Mouse (Mus musculus): ENCODE results near the gene Vps36.
A peak's percentile ranks its signal among the peaks of the same experiment; 100 is the strongest.

Gene Vps36

GRCm38 (mm10) chr8:22209012-22209411 is 16.4 kb downstream of the Vps36 start:
- no peak for DNase-seq (ENCODE audit: low read depth, low spot score)

- no peak for DNase-seq (ENCODE audit: low read depth, low spot score)
Measured at GRCm38 (mm10) chr8:22214826-22215225, 22.2 kb downstream of the Vps36 start.

GRCm38 (mm10) chr8:22226361-22226760 is 33.8 kb downstream of the Vps36 start:
- no peak for DNase-seq (ENCODE audit: low read depth, low spot score)

GRCm38 (mm10) chr8:22227061-22227877 is 34.7 kb downstream of the Vps36 start, which contains the start of gene Thsd1:
TSS of gene Thsd1 (plus strand) at chr8:22227313.
- DNase-seq (ENCODE audit: low read depth, low spot score): peak; percentile 34

DNA sequence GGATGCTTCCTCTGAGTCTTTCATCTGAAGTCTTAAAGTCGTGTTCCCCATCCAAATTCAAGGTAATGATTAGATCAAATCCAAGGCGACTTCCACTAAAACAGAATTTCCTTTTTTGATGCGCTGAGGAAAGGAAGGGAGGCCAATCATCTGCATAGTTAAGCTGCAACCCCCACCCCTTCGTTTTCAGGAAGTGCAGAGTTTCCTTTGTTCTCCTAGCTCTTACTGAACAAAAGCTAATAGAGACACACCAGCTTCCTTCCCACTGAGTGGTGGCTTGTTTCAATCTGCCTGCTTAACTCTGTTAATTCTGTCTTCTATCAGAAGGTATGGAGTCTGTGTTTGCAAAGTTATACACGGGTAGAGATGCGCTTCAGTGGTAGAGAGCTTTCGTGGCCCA is 36.0 kb downstream of the Vps36 start:
- DNase-seq (ENCODE audit: low read depth, low spot score): no peak

DNA sequence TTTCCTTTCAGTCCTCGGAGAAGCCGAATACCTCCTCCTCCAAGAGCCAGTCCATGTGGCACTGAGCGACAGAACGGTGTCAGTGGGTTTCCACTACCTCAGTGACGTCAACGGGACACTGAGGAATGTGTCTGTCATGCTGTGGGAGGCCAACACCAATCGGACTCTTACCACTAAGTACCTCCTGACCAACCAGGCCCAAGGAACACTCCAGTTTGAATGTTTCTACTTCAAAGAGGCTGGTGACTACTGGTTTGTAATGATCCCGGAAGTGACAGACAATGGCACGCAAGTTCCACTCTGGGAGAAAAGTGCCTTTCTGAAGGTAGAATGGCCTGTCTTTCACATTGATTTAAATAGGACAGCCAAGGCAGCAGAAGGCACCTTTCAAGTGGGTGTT is 50.4 kb downstream of the Vps36 start:
- DNase-seq (ENCODE audit: low read depth, low spot score): no peak

DNA sequence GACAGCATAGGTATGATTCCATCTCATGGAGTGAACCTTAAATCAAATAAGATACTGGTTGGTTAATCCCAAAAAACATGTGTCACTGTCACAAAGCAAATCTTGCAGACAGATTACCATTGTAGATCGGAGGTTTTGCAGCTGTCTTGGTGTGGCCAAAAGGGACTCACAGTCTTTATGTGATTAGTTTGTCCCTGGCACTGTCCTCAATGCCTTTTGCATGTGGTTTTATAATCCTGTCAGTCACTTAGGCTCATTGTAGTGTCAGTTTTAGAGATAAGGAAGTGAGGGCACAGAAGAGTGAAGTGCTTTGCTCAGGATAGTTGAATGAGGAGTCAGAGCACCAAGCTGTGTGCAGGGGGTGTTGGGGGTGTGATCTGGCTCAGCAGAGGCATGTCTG is 53.1 kb downstream of the Vps36 start:
- no peak for DNase-seq (ENCODE audit: low read depth, low spot score)

DNA sequence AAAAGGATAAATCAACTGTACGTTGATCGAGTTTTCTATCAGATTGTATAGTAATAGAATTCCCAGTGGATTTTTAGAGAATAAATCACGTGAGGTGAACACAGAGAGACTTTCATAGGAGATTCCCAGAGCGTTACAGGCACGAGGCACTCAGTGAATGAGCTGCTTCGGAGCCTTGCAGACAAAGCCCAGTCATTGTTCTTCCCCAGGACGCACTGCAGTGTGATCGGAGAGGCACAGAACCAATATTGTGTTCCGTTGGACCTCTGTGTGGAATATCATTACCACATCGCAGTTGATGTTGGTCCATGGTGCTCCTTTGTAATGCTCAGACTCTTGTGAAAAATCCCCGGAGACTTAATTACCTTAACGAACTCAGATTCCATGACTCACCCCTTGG is 55.3 kb downstream of the Vps36 start:
- DNase-seq (ENCODE audit: low read depth, low spot score): no peak

GRCm38 (mm10) chr8:22249080-22249479 is 56.5 kb downstream of the Vps36 start:
- no peak for DNase-seq (ENCODE audit: low read depth, low spot score)

GRCm38 (mm10) chr8:22258946-22259450 is 66.4 kb downstream of the Vps36 start:
- no peak for DNase-seq (ENCODE audit: low read depth, low spot score)

- DNase-seq (ENCODE audit: low read depth, low spot score): no peak
Measured at GRCm38 (mm10) chr8:22259531-22259930, 66.9 kb downstream of the Vps36 start.

DNA sequence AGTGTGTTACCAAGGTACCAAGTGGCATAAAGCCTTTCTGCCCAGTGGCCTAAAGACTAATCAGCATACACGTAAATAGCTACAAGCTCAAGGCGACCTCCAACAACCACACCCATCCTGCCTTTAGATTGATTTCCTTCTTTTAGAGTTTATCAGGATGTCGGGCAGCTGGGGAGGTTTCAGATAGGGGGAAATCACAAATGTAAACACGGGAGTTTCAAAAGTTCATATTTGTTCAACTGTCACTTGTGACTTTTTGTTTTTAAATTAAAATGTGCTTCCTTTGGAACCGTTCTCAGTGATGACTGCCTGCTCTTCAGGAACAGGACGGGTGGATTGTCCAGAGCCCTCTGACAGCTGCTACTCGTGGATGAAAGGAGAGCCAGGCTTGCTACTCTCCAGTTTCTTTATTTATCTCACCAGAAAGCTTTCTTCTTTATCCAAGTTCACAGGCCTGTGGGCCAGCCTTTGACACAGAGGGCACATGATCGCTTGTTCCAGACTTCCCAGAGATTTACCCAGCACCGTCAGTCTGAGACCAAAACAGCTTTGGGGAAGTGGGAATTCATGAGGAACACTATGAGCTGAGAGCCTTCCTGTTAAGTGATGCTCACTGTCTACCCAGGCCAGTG is 67.6 kb downstream of the Vps36 start:
- no peak for DNase-seq (ENCODE audit: low read depth, low spot score)

- DNase-seq (ENCODE audit: low read depth, low spot score): no peak
Measured at GRCm38 (mm10) chr8:22262267-22262666, 69.7 kb downstream of the Vps36 start.

- no peak for DNase-seq (ENCODE audit: low read depth, low spot score)
Measured at GRCm38 (mm10) chr8:22264292-22264691, 71.7 kb downstream of the Vps36 start.

DNA sequence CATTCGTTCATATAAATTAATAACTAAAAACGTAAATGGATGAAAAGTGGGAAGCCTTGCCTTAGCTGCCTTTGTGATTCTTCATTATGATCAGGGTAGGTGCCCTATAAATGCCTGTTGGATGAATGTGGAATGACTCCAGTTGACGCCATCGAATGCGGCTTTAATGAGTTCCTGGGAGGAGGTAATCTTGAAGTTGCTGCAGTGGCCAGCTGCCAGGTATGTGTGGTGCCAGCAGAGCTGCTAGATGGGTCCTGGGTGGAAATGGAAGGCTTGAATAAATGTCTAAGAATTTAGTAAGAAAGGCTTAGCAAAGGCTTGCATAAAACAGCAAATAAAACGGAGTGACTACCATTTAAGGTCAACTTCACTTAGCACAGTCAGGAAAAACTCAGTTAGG is 72.2 kb downstream of the Vps36 start:
- DNase-seq (ENCODE audit: low read depth, low spot score): no peak

- DNase-seq (ENCODE audit: low read depth, low spot score): no peak
Measured at GRCm38 (mm10) chr8:22265194-22265593, 72.6 kb downstream of the Vps36 start.

GRCm38 (mm10) chr8:22266809-22267208 is 74.2 kb downstream of the Vps36 start:
- no peak for DNase-seq (ENCODE audit: low read depth, low spot score)

Data from embryo, embryonic 11.5 days (tissue).